Mouse (Mus musculus): Measurements from ENCODE around the gene Nuak2. TPM values are rescaled to one million over a fixed set of nuclear protein-coding genes. Genes with fewer than 3 reads are reported as not detected.

Gene Nuak2
- 6.0 and 6.8 TPM in 2 replicates for polyA plus RNA-seq (2015; fragmentation: Nextera tagmentation; extraction: Ambion mirVana)

DNA sequence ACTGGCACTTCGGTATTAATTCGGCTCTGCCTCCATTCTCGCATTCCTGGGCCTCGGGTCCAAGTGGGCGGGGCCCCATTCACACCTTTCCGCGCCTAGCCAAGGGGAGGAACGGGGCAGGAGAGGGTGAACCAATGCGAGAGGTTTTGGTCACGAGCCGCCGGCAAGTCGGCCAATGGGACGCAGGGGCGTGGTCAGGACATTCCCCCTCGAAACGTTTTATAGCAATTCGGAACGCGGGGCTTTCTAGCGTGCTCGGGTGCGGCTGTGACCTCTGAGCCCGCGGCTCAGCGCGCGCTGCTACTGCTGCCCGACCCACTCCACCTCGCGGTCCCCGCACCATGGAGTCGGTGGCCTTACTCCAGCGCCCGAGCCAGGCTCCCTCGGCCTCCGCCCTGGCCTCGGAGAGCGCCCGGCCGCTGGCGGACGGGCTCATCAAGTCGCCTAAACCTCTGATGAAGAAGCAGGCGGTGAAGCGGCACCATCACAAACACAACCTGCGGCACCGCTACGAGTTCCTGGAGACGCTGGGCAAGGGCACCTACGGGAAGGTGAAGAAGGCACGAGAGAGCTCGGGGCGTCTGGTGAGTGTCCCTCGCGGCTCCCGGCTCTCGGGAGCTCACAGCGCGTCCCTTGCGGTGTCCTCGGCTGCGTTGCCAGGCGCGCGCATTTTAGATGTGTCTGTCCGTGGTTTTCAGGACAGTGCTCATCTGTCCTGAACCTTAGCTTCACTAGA is at the start of gene Nuak2:
TSS of gene Nuak2 (plus strand) at position 238 of the 736 bp plus-strand sequence.
- peak within 1 kb of the TSS; percentile 89 for H3K27ac ChIP-seq (ENCODE audit: low read depth)
- 0 out of 2 replicates have a peak, but pooled peaks cover 7% of the 10 kb centered on the region for H3K27me3 ChIP-seq (ENCODE audit: insufficient read depth, low read length)
- peak; percentile 80 for ATAC-seq

DNA sequence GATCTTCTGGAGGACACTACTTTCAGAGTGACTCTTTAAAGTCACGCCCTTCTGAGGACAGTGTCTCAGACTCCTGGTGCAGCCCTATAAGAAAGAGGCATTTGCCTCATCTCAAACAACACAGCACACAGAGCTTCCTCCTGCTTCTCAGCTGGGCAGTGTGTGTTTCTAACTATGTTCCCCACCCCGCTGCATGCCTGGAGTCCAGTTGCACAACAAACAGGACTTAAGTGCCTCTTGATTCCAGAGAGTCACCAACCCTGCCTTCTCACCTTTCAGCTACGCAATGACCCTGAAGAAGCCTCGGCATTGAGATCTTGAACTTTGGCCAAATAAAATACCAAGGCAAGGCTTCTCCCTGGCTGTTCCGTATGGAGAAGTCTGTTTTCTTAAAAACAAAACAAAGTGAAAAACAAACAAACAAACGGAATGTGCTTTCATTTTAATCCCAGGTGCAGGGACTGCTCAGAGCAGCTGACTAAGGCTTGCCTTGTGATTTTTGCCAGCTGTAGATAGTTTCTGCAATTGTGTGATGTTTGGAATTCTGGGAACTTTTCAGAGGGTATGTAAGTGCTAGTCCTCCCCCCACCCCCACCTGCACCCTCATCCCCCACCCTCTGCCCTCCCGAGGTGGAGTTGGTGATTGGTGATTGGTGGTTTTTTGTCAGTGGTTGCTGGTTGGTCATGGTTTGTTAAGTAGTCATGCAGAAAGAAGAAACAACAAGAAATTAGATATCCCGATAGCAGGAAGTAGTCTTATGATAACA is 49.0 kb upstream of the Nuak2 start:
- H3K36me3 ChIP-seq (replicated peaks; ENCODE audit: insufficient read depth, low read length) = no peaks in the 10 kb centered on the region
- 44% methylated on average over 8 of the region's 8 CpGs for WGBS (ENCODE audit: insufficient replicate concordance)
- no peak overlapping the region for H3K4me2 ChIP-seq (ENCODE audit: low read depth, low read length)
- H3K4me3 ChIP-seq (ENCODE audit: low read depth, low read length) = no peak overlapping the region
- H3K4me1 ChIP-seq (ENCODE audit: insufficient read depth) = peaks cover 13% of the 10 kb centered on the region
- no peak overlapping the region for H3K9ac ChIP-seq (replicated peaks)
- DNase-seq = no peak
- ATAC-seq = no peak
- H3K27ac ChIP-seq (ENCODE audit: low read depth) = no peak overlapping the region
- TF ChIP-seq EP300 (IDR thresholded peaks at IDR 0.05; ENCODE audit: low read depth) (no peak), CTCF (IDR thresholded peaks at IDR 0.05; ENCODE audit: low read depth) (no peak)
- H3K27me3 ChIP-seq (ENCODE audit: insufficient read depth, low read length) = no peaks in the 10 kb centered on the region
- no peaks in the 10 kb centered on the region for H3K9me3 ChIP-seq (ENCODE audit: low read length)

More for the DNA sequence above, at the start of gene Nuak2:
- 0 out of 2 replicates have a peak, but pooled peaks cover 3% of the 10 kb centered on the region for H3K36me3 ChIP-seq (replicated peaks; ENCODE audit: insufficient read depth, low read length)
- DNase-seq = peak; percentile 89
- H3K4me3 ChIP-seq (ENCODE audit: low read depth, low read length) = peak within 1 kb of the TSS; percentile 63
- no peaks in the 10 kb centered on the region for H3K9me3 ChIP-seq (ENCODE audit: low read length)
- TF ChIP-seq CTCF (IDR thresholded peaks at IDR 0.05; ENCODE audit: low read depth) (no peak), EP300 (IDR thresholded peaks at IDR 0.05; ENCODE audit: low read depth) (no peak)
- H3K9ac ChIP-seq (replicated peaks) = peak within 1 kb of the TSS; percentile 79
- peak within 1 kb of the TSS; percentile 91 for H3K4me2 ChIP-seq (ENCODE audit: low read depth, low read length)
- WGBS (ENCODE audit: insufficient replicate concordance) = under 1% methylated on average over 67 of the region's 67 CpGs
- peaks cover 44% of the 10 kb centered on the region for H3K4me1 ChIP-seq (ENCODE audit: insufficient read depth)

DNA sequence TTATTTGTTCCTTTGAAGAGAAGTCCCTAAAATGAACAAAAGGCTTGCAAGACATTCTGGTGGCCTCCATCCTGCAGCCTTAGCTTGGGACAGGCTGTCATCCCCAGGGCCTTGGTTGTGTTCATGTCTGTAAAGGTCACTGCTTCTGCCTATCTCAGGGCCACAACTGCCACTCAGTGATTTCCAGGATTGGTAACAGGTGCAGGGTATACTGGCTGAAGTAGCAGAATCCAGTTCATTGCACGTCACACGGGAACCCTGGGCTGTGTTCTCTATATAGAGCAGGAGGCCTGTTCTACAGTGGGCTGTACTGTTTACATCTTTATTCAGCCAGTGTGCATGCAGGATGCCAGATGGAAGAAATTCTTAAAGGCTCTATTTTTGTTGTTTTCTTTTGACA is 48.0 kb upstream of the Nuak2 start:
- 71% methylated on average over 2 of the region's 2 CpGs for WGBS (ENCODE audit: insufficient replicate concordance)
- DNase-seq = no peak
- no peak for TF ChIP-seq EP300 (IDR thresholded peaks at IDR 0.05; ENCODE audit: low read depth)
- no peak for TF ChIP-seq CTCF (IDR thresholded peaks at IDR 0.05; ENCODE audit: low read depth)
- no peaks in the 10 kb centered on the region for H3K27me3 ChIP-seq (ENCODE audit: insufficient read depth, low read length)
- H3K4me1 ChIP-seq (ENCODE audit: insufficient read depth) = peaks cover 13% of the 10 kb centered on the region
- no peaks in the 10 kb centered on the region for H3K9me3 ChIP-seq (ENCODE audit: low read length)
- no peak overlapping the region for H3K4me3 ChIP-seq (ENCODE audit: low read depth, low read length)
- no peak overlapping the region for H3K4me2 ChIP-seq (ENCODE audit: low read depth, low read length)
- ATAC-seq = no peak
- H3K27ac ChIP-seq (ENCODE audit: low read depth) = no peak overlapping the region
- no peaks in the 10 kb centered on the region for H3K36me3 ChIP-seq (replicated peaks; ENCODE audit: insufficient read depth, low read length)
- H3K9ac ChIP-seq (replicated peaks) = no peak overlapping the region

DNA sequence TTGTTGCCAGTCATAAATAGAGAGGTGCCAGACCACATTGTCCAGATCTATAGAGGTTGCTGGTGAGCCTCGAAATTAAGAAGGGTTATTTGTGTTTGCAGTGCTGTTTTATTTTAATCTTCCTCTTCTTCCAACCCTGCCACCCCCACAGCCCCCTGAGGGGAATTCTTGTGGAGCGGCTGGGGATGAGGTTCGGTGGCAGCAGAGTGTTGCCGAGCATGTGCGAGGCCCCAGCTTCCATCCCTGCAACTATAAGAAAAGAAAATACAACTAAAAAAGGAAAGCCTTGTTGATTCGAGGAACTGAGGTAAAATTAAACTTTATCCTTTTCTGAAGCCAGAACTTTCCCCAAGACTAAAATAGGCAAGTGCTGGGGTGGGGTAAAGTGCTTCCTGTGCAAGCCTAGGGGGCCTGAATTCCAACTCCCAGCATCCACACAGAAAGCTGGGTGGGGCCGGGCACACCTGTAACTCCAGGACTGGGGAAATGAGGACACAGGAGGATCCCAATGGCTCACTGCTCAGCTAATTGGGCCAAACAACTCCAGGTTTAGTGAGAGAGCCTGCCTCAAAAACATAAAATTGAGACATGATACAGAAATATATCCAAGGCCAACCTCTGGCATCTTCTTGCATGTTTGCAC is 47.4 kb upstream of the Nuak2 start:
- Histone ChIP-seq H3K9ac (replicated peaks) (no peak overlapping the region), H3K36me3 (replicated peaks; ENCODE audit: insufficient read depth, low read length) (no peaks in the 10 kb centered on the region), H3K27me3 (ENCODE audit: insufficient read depth, low read length) (no peaks in the 10 kb centered on the region), H3K4me3 (ENCODE audit: low read depth, low read length) (no peak overlapping the region), H3K4me2 (ENCODE audit: low read depth, low read length) (no peak overlapping the region), H3K27ac (ENCODE audit: low read depth) (no peak overlapping the region), H3K9me3 (ENCODE audit: low read length) (no peaks in the 10 kb centered on the region), H3K4me1 (ENCODE audit: insufficient read depth) (peaks cover 13% of the 10 kb centered on the region)
- DNase-seq = no peak
- ATAC-seq = no peak
- TF ChIP-seq EP300 (IDR thresholded peaks at IDR 0.05; ENCODE audit: low read depth) (no peak), CTCF (IDR thresholded peaks at IDR 0.05; ENCODE audit: low read depth) (no peak)
- 73% methylated on average over 7 of the region's 7 CpGs for WGBS (ENCODE audit: insufficient replicate concordance)

DNA sequence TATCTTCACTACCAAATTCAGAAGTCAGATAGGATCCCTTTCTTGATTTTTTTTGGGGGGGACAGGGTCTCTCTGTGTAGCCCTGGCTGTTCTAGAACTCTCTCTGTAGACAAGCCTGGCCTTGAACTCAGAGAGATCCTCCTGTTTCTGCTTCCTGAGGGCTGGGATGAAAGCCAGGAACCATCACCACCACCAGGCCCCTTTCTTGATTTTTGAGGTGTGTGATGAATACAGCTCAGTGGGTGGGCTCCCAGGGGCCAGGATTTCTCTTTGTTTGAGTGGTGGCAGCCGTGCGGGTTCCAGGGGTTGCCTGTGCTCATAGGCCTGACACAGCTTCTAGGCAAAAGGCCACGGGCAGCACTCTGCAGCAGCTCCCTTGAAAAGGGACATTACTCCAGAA is 44.7 kb upstream of the Nuak2 start:
- Histone ChIP-seq H3K9ac (replicated peaks) (no peak overlapping the region), H3K9me3 (ENCODE audit: low read length) (no peaks in the 10 kb centered on the region), H3K4me3 (ENCODE audit: low read depth, low read length) (no peak overlapping the region), H3K4me1 (ENCODE audit: insufficient read depth) (0 out of 2 replicates have a peak, but pooled peaks cover 2% of the 10 kb centered on the region), H3K27me3 (ENCODE audit: insufficient read depth, low read length) (no peaks in the 10 kb centered on the region), H3K36me3 (replicated peaks; ENCODE audit: insufficient read depth, low read length) (no peaks in the 10 kb centered on the region), H3K27ac (ENCODE audit: low read depth) (no peak overlapping the region), H3K4me2 (ENCODE audit: low read depth, low read length) (no peak overlapping the region)
- 76% methylated on average over 3 of the region's 3 CpGs for WGBS (ENCODE audit: insufficient replicate concordance)
- TF ChIP-seq CTCF (IDR thresholded peaks at IDR 0.05; ENCODE audit: low read depth) (no peak), EP300 (IDR thresholded peaks at IDR 0.05; ENCODE audit: low read depth) (no peak)
- DNase-seq (no peak), ATAC-seq (no peak)

DNA sequence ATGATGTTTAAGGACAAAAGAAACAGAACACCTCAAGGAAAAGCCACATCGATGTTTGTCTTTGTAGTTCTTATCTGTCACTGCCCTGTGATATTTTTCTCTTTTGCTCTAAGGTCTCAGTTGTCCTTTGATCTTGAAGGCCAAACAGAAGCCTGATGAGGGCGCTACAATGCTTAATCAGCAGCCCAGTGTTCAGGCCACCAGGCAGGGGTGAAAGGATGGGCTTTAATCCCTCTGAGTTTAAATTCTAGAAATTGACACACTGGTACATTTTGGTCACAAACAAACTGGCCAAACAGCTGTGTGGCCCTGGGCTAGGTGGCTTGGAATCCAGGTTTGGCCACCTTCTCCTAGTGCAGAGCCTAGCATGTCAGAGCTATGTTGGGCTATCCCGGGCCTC is 39.2 kb upstream of the Nuak2 start:
- no peak for TF ChIP-seq EP300 (IDR thresholded peaks at IDR 0.05; ENCODE audit: low read depth)
- no peak for TF ChIP-seq CTCF (IDR thresholded peaks at IDR 0.05; ENCODE audit: low read depth)
- Histone ChIP-seq H3K27me3 (ENCODE audit: insufficient read depth, low read length) (no peaks in the 10 kb centered on the region), H3K4me1 (ENCODE audit: insufficient read depth) (no peaks in the 10 kb centered on the region), H3K4me3 (ENCODE audit: low read depth, low read length) (no peak overlapping the region), H3K27ac (ENCODE audit: low read depth) (no peak overlapping the region), H3K9ac (replicated peaks) (no peak overlapping the region), H3K9me3 (ENCODE audit: low read length) (no peaks in the 10 kb centered on the region), H3K4me2 (ENCODE audit: low read depth, low read length) (no peak overlapping the region), H3K36me3 (replicated peaks; ENCODE audit: insufficient read depth, low read length) (no peaks in the 10 kb centered on the region)
- ATAC-seq (no peak), DNase-seq (no peak)
- 48% methylated on average over 3 of the region's 3 CpGs for WGBS (ENCODE audit: insufficient replicate concordance)
